Mouse (Mus musculus) G1E (cell line): ENCODE data around the gene Fgd2.
A peak's percentile ranks its signal among the peaks of the same experiment; 100 is the strongest.

Experiments used
- CTCF ChIP-seq: IDR thresholded peaks from 2 replicates; pipeline ENCODE4 v1.5.1; 2012; ENCODE audit warnings: low read depth, low read length, inconsistent platforms, mixed read lengths
- GATA1 ChIP-seq: IDR thresholded peaks from 2 replicates; pipeline ENCODE4 v1.6.1; 2012; ENCODE audit warnings: borderline replicate concordance, low read length, inconsistent platforms, mixed read lengths
- POLR2AphosphoS5 ChIP-seq: IDR thresholded peaks from 2 replicates; pipeline ENCODE4 v1.6.1; 2012; ENCODE audit warnings: low read depth, low read length, inconsistent platforms; ENCODE audit not compliant: insufficient replicate concordance
- TAL1 ChIP-seq: conservative IDR thresholded peaks from 2 replicates; pipeline ENCODE4 v1.6.1; 2012; ENCODE audit warnings: low read depth, low read length, inconsistent platforms, mixed read lengths

GRCm38 (mm10) chr17:29313300-29313699 is 47.4 kb upstream of the Fgd2 start:
- TF ChIP-seq CTCF = 0 out of 2 replicates have a peak, but pooled peaks have one; percentile 9
- TF ChIP-seq POLR2AphosphoS5 = no peak
- TF ChIP-seq TAL1 = no peak
- TF ChIP-seq GATA1 = no peak
